Mouse (Mus musculus): ENCODE data around the gene Ripply1. TPM values are rescaled to one million over a fixed set of nuclear protein-coding genes. Genes with fewer than 3 reads are reported as not detected.
A peak's percentile ranks its signal among the peaks of the same experiment; 100 is the strongest.
"Not testable (repeated sequence)": the region's sequence is repeated elsewhere in the genome, so short reads cannot be mapped to it uniquely, and the experiment has no call there.

The Ripply1 gene
- polyA plus RNA-seq, 1 experiment, result not detected

DNA sequence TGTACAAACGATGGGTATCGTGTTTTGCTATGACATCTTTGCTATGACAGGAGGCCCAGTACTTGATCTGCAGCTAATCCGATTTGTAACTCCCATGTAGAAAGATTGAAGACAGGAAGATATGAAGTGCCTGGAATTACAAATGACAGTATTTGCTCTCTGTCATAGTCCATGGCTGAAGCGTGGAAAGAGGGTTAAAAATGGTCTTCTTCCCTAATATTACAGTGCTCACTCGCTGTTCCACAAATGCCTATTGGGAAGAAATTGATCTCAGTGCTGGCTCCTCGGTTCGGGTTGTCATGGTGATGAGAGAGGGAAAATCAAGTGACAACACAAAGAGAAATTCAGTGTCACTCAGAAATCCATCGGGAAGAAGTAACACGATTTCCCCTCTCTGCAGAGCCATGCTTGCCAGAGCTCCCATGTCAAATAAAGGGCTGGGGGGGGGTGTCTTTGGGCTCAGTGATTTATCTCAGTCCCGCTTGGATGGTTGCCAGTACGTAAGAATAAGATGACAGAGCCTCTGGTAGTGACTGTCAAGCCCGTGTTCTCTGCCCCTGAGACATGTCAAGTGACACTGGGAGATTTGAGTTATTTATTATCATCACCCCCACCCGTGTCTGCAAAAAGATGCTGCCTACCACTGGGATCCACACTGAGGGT, 12.0 kb downstream of the Ripply1 start:
- Histone ChIP-seq H3K27me3 (ENCODE audit: control insufficient read depth, insufficient read depth, low read length) (no peaks in the 10 kb centered on the region), H3K4me3 (ENCODE audit: control insufficient read depth, low read depth, low read length) (no peak overlapping the region), H3K27ac (ENCODE audit: control insufficient read depth, insufficient read depth, low read depth, low read length) (no peak overlapping the region), H3K36me3 (ENCODE audit: control insufficient read depth, insufficient read depth, low read length) (no peaks in the 10 kb centered on the region), H3K4me1 (ENCODE audit: control insufficient read depth, insufficient read depth, low read length) (peaks cover 4% of the 10 kb centered on the region; the same call in 1 of the 2 replicates)
- TF ChIP-seq CTCF (IDR thresholded peaks at IDR 0.05; ENCODE audit: control insufficient read depth, insufficient read depth, insufficient replicate concordance, low read depth, low read length), result no peak
- no peak for TF ChIP-seq POLR2A (IDR thresholded peaks at IDR 0.05; ENCODE audit: control insufficient read depth, low read depth, low read length)

DNA sequence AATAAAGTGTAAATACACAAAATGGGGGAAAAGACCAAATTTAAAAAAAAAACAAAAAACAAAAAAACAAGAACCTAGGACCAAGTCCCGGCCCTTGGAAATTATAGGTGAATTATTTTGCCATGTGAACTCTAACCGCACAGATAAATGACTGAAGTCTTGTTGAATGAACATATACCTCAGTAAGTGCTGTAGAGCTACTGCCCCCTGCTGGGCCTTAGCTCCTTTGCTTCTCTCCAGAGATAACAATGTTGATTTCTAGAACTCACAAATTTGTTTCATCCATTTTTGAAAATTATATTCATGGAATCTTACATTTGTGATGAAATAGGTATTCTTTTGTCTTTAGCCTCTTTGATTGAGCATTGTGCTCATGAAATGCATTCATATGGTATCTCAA, 19.6 kb downstream of the Ripply1 start:
- Histone ChIP-seq H3K4me1 (ENCODE audit: control insufficient read depth, insufficient read depth, low read length) (no peaks in the 10 kb centered on the region), H3K27ac (ENCODE audit: control insufficient read depth, insufficient read depth, low read depth, low read length) (no peak overlapping the region)

DNA sequence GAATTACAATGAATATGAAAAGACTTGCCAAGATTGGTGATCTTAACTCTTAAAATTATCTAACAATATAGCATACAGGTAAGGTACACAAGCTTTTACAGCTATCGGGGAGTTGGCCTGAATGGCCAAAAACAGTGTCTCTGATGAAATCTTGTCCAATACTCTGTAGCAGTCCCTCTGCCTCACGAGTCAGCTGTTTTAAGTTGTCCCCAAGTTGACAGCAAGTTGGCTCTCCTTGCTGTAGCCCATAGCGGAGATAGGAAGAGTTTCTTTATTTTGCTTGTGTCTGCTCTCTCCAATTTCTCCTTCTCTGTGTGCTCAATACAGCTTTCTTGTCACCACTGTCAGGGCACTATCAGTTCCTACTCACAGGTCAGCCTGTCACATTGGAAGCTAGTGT, 23.5 kb downstream of the Ripply1 start:
- H3K4me1 ChIP-seq (ENCODE audit: control insufficient read depth, insufficient read depth, low read length); H3K36me3 ChIP-seq (ENCODE audit: control insufficient read depth, insufficient read depth, low read length); H3K4me3 ChIP-seq (ENCODE audit: control insufficient read depth, low read depth, low read length); H3K27ac ChIP-seq (ENCODE audit: control insufficient read depth, insufficient read depth, low read depth, low read length); H3K27me3 ChIP-seq (ENCODE audit: control insufficient read depth, insufficient read depth, low read length): not testable (repeated sequence)

More for the DNA sequence above, 19.6 kb downstream of the Ripply1 start:
- no peak for TF ChIP-seq CTCF (IDR thresholded peaks at IDR 0.05; ENCODE audit: control insufficient read depth, insufficient read depth, insufficient replicate concordance, low read depth, low read length)
- no peak for TF ChIP-seq POLR2A (IDR thresholded peaks at IDR 0.05; ENCODE audit: control insufficient read depth, low read depth, low read length)
- H3K27me3 ChIP-seq (ENCODE audit: control insufficient read depth, insufficient read depth, low read length), result no peaks in the 10 kb centered on the region
- H3K4me3 ChIP-seq (ENCODE audit: control insufficient read depth, low read depth, low read length), result no peak overlapping the region
- no peaks in the 10 kb centered on the region for H3K36me3 ChIP-seq (ENCODE audit: control insufficient read depth, insufficient read depth, low read length)

DNA sequence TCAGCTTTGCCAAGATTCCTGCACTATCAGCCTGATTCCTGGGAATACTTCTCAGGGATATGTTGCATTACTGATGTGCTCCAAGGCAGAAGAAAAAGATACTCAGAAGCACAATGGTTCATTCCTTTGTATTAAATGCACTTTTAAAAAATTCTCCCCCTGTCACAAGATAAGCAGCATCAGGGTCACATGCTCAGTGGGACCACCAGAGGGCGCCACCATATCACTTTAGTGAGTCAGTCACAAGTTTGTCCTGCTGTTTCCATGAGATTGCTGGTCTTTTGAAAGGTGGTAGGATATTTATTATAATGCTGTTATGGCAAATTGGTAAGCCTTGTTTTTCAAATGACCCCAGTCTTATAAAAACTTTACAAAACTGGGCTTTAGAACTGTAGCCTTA, 30.3 kb downstream of the Ripply1 start:
- no peak overlapping the region for H3K4me3 ChIP-seq (ENCODE audit: control insufficient read depth, low read depth, low read length)
- TF ChIP-seq CTCF (IDR thresholded peaks at IDR 0.05; ENCODE audit: control insufficient read depth, insufficient read depth, insufficient replicate concordance, low read depth, low read length), result peak; percentile 37; the same call in 1 of the 2 replicates
- TF ChIP-seq POLR2A (IDR thresholded peaks at IDR 0.05; ENCODE audit: control insufficient read depth, low read depth, low read length), result no peak
- no peak overlapping the region for H3K27ac ChIP-seq (ENCODE audit: control insufficient read depth, insufficient read depth, low read depth, low read length)
- no peaks in the 10 kb centered on the region for H3K36me3 ChIP-seq (ENCODE audit: control insufficient read depth, insufficient read depth, low read length)
- H3K27me3 ChIP-seq (ENCODE audit: control insufficient read depth, insufficient read depth, low read length), result no peaks in the 10 kb centered on the region
- H3K4me1 ChIP-seq (ENCODE audit: control insufficient read depth, insufficient read depth, low read length), result no peaks in the 10 kb centered on the region

DNA sequence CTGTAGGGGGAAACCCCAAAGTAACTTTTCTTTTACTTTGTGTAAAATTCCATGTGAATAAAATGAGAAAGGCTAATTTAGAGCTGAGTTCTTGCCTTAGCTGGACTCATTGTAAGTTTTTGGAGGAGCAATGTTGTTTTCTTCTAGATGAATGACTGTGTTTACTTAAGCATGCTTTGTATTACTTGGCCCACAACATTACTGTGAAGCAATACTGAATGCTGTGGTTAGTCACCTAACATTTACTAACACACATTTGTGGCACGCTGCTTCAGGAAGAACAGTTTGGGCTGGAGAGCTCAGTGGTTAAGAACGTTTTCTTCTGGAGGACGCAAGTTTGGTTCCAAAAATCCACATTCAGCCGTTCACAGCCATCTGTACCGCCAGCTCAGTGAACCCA, 45.1 kb downstream of the Ripply1 start:
- no peak overlapping the region for H3K4me3 ChIP-seq (ENCODE audit: control insufficient read depth, low read depth, low read length)
- TF ChIP-seq CTCF (IDR thresholded peaks at IDR 0.05; ENCODE audit: control insufficient read depth, insufficient read depth, insufficient replicate concordance, low read depth, low read length), result no peak
- TF ChIP-seq POLR2A (IDR thresholded peaks at IDR 0.05; ENCODE audit: control insufficient read depth, low read depth, low read length), result no peak
- H3K4me1 ChIP-seq (ENCODE audit: control insufficient read depth, insufficient read depth, low read length), result no peaks in the 10 kb centered on the region
- H3K36me3 ChIP-seq (ENCODE audit: control insufficient read depth, insufficient read depth, low read length), result no peaks in the 10 kb centered on the region
- no peak overlapping the region for H3K27ac ChIP-seq (ENCODE audit: control insufficient read depth, insufficient read depth, low read depth, low read length)
- H3K27me3 ChIP-seq (ENCODE audit: control insufficient read depth, insufficient read depth, low read length), result no peaks in the 10 kb centered on the region

DNA sequence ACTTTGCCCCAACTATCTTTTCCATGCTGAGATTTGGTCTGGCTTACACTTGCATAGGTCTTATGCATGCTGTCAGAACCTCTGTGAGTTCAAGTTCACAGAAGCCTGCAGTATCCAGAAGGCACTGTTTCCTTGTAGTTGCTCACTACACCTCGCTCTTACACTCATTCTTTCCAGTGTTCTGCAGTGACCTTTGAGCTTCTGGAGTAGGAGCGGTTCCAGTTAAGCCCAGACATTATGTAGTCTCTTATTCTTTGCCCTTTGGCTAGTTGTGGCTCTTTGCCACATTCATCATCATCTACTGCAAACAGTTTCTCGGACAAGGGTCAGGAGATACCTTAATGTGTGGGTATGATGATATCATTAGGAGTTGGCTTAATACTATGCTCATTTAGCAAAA, 51.6 kb downstream of the Ripply1 start:
- H3K27ac ChIP-seq (ENCODE audit: control insufficient read depth, insufficient read depth, low read depth, low read length), result no peak overlapping the region
- no peak for TF ChIP-seq CTCF (IDR thresholded peaks at IDR 0.05; ENCODE audit: control insufficient read depth, insufficient read depth, insufficient replicate concordance, low read depth, low read length)
- no peak for TF ChIP-seq POLR2A (IDR thresholded peaks at IDR 0.05; ENCODE audit: control insufficient read depth, low read depth, low read length)
- no peaks in the 10 kb centered on the region for H3K36me3 ChIP-seq (ENCODE audit: control insufficient read depth, insufficient read depth, low read length)
- no peak overlapping the region for H3K4me3 ChIP-seq (ENCODE audit: control insufficient read depth, low read depth, low read length)
- no peaks in the 10 kb centered on the region for H3K4me1 ChIP-seq (ENCODE audit: control insufficient read depth, insufficient read depth, low read length)
- H3K27me3 ChIP-seq (ENCODE audit: control insufficient read depth, insufficient read depth, low read length), result no peaks in the 10 kb centered on the region

Other genes with a start within 250 kb of the Ripply1 start
- 1.7 and 2.3 TPM in 2 replicates for gene Rnf128, start 219.0 kb downstream of the Ripply1 start, polyA plus RNA-seq (2012; rRNA removed)
- gene Tbc1d8b, start 97.4 kb downstream of the Ripply1 start, polyA plus RNA-seq (2012; rRNA removed), result 0.66 and 0.67 TPM in 2 replicates
- gene Gm15013, start 67.9 kb downstream of the Ripply1 start, polyA plus RNA-seq (2012; rRNA removed), result not detected in 2 replicates
- gene Cldn2, start 18.5 kb upstream of the Ripply1 start, polyA plus RNA-seq (2012; rRNA removed), result 0.11 and 0.12 TPM in 2 replicates
- 1.1 and 1.4 TPM in 2 replicates for gene Morc4, start 89.3 kb upstream of the Ripply1 start, polyA plus RNA-seq (2012; rRNA removed)
- gene Rbm41, start 216.2 kb upstream of the Ripply1 start, polyA plus RNA-seq (2012; rRNA removed), result 0.17 and 0.35 TPM in 2 replicates

Measured in testis, adult 2 months (tissue).